Mouse (Mus musculus): ENCODE data around the gene Mbd3. TPM values are rescaled to one million over a fixed set of nuclear protein-coding genes. Genes with fewer than 3 reads are reported as not detected.

Mbd3 gene
- polyA plus RNA-seq, 1 experiment from 2014 or later = 252 TPM

DNA sequence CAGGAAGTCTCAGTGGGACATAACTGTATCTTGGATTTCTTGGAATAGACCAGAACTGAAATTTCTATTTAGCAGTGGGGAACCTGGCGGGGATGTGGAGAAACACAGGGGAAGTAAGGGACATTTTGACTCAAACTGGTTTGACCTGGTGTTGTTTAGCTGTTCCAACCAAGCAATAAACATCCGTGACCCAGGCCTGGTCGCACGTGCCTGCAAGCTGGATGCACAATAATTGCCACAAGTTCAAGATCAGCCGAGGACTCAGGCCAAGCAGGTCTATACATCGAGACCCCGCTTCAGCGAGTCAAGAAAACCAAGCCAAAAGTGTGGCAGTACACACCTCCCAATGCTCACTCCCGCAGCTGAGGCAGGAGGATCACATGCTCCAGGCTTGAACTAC lies 27.4 kb downstream of the Mbd3 start:
- H3K4me3 ChIP-seq (ENCODE audit: low read depth, low read length) = no peak overlapping the region
- DNase-seq (ENCODE audit: low spot score, missing footprints) (no peak), ATAC-seq (ENCODE audit: low FRiP score) (no peak)
- no peak overlapping the region; the same call in 1 of the 2 replicates for H3K9ac ChIP-seq (ENCODE audit: low read length)
- H3K27me3 ChIP-seq (ENCODE audit: control insufficient read depth, insufficient read depth, low read length) = no peaks in the 10 kb centered on the region
- 57% methylated on average over 9 of the region's 9 CpGs for WGBS
- H3K36me3 ChIP-seq (ENCODE audit: control insufficient read depth, insufficient read depth, low read length) = no peaks in the 10 kb centered on the region
- peak overlapping the region; percentile 16; the same call in 1 of the 2 replicates for H3K4me2 ChIP-seq
- peaks cover 6% of the 10 kb centered on the region; the same call in 1 of the 2 replicates for H3K4me1 ChIP-seq (ENCODE audit: control insufficient read depth, insufficient read depth, low read length)
- no peak overlapping the region for H3K27ac ChIP-seq (ENCODE audit: low read depth, low read length)
- no peaks in the 10 kb centered on the region for H3K9me3 ChIP-seq (ENCODE audit: control insufficient read depth, low read length)

GRCm38 (mm10) chr10:80371411-80371966 lies 27.9 kb downstream of the Mbd3 start:
- Histone ChIP-seq H3K36me3 (ENCODE audit: control insufficient read depth, insufficient read depth, low read length) (no peaks in the 10 kb centered on the region), H3K4me3 (ENCODE audit: low read depth, low read length) (no peak overlapping the region), H3K4me2 (peak overlapping the region; percentile 16), H3K4me1 (ENCODE audit: control insufficient read depth, insufficient read depth, low read length) (peaks cover 6% of the 10 kb centered on the region; the same call in 1 of the 2 replicates), H3K9me3 (ENCODE audit: control insufficient read depth, low read length) (no peaks in the 10 kb centered on the region), H3K9ac (ENCODE audit: low read length) (no peak overlapping the region; the same call in 1 of the 2 replicates), H3K27me3 (ENCODE audit: control insufficient read depth, insufficient read depth, low read length) (no peaks in the 10 kb centered on the region), H3K27ac (ENCODE audit: low read depth, low read length) (no peak overlapping the region)
- ATAC-seq (ENCODE audit: low FRiP score) = peak; percentile 75
- peak; percentile 93 for DNase-seq (ENCODE audit: low spot score, missing footprints)
- 4% methylated on average over 12 of the region's 12 CpGs for WGBS

GRCm38 (mm10) chr10:80369995-80370747 lies 29.2 kb downstream of the Mbd3 start:
- Histone ChIP-seq H3K4me1 (ENCODE audit: control insufficient read depth, insufficient read depth, low read length) (peaks cover 6% of the 10 kb centered on the region; the same call in 1 of the 2 replicates), H3K4me2 (no peak overlapping the region), H3K27ac (ENCODE audit: low read depth, low read length) (no peak overlapping the region), H3K27me3 (ENCODE audit: control insufficient read depth, insufficient read depth, low read length) (no peaks in the 10 kb centered on the region), H3K36me3 (ENCODE audit: control insufficient read depth, insufficient read depth, low read length) (no peaks in the 10 kb centered on the region), H3K9ac (ENCODE audit: low read length) (no peak overlapping the region), H3K9me3 (ENCODE audit: control insufficient read depth, low read length) (no peaks in the 10 kb centered on the region), H3K4me3 (ENCODE audit: low read depth, low read length) (no peak overlapping the region)
- 81% methylated on average over 21 of the region's 21 CpGs for WGBS
- DNase-seq (ENCODE audit: low spot score, missing footprints) = no peak
- ATAC-seq (ENCODE audit: low FRiP score) = no peak

DNA sequence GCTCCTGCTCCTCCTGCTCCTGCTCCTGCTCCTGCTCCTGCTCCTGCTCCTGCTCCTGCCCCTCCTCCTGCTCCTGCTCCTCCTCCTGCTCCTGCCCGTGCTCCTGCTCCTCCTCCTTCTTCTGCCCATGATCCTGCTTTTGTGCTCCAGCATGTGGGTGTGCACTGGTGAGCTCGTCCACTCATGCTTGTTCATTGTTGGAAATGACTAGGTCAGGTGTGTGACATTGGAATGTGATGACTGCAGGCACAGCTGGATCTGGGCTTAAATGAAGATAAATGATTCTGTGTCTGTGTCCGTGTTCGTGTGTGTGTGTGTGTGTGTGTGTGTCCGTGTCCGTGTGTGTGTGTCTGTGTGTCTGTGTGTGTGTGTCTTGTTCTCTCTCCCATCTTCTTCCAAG lies 31.0 kb downstream of the Mbd3 start:
- H3K27me3 ChIP-seq (ENCODE audit: control insufficient read depth, insufficient read depth, low read length) = no peaks in the 10 kb centered on the region; the same call in 1 of the 2 replicates
- DNase-seq (ENCODE audit: low spot score, missing footprints) (no peak), ATAC-seq (ENCODE audit: low FRiP score) (no peak)
- no peak overlapping the region for H3K9ac ChIP-seq (ENCODE audit: low read length)
- no peak overlapping the region for H3K4me2 ChIP-seq
- WGBS = 87% methylated on average over 6 of the region's 6 CpGs
- no peaks in the 10 kb centered on the region for H3K36me3 ChIP-seq (ENCODE audit: control insufficient read depth, insufficient read depth, low read length)
- H3K27ac ChIP-seq (ENCODE audit: low read depth, low read length) = no peak overlapping the region
- peaks cover 6% of the 10 kb centered on the region; the same call in 1 of the 2 replicates for H3K4me1 ChIP-seq (ENCODE audit: control insufficient read depth, insufficient read depth, low read length)
- no peak overlapping the region for H3K4me3 ChIP-seq (ENCODE audit: low read depth, low read length)
- no peaks in the 10 kb centered on the region for H3K9me3 ChIP-seq (ENCODE audit: control insufficient read depth, low read length)

DNA sequence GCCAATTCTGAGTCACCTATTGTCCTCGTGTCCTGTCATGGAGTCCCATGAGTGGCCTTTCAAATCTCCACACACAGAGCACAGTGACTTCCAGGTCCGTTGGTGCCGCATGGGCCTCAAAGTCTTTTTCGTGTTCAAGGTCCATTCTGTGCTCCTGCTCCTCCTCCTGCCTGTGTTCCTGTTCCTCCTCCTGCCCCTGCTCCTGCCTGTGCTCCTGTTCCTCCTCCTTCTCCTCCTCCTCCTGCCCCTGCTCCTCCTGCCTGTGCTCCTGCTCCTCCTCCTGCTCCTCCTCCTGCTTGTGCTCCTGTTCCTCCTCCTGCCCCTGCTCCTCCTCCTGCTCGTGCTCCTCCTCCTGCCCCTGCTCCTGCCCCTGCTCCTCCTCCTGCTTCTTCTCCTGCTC lies 31.4 kb downstream of the Mbd3 start:
- H3K9me3 ChIP-seq (ENCODE audit: control insufficient read depth, low read length) = no peaks in the 10 kb centered on the region
- WGBS = 60% methylated on average over 5 of the region's 5 CpGs
- H3K9ac ChIP-seq (ENCODE audit: low read length) = no peak overlapping the region
- no peak overlapping the region for H3K4me2 ChIP-seq
- H3K4me1 ChIP-seq (ENCODE audit: control insufficient read depth, insufficient read depth, low read length) = peaks cover 6% of the 10 kb centered on the region; the same call in 1 of the 2 replicates
- H3K27ac ChIP-seq (ENCODE audit: low read depth, low read length) = no peak overlapping the region
- DNase-seq (ENCODE audit: low spot score, missing footprints) (no peak), ATAC-seq (ENCODE audit: low FRiP score) (no peak)
- H3K4me3 ChIP-seq (ENCODE audit: low read depth, low read length) = no peak overlapping the region
- H3K36me3 ChIP-seq (ENCODE audit: control insufficient read depth, insufficient read depth, low read length) = no peaks in the 10 kb centered on the region
- no peaks in the 10 kb centered on the region; the same call in 1 of the 2 replicates for H3K27me3 ChIP-seq (ENCODE audit: control insufficient read depth, insufficient read depth, low read length)

GRCm38 (mm10) chr10:80365736-80366135 lies 33.6 kb downstream of the Mbd3 start:
- Histone ChIP-seq H3K9me3 (ENCODE audit: control insufficient read depth, low read length) (no peaks in the 10 kb centered on the region), H3K27me3 (ENCODE audit: control insufficient read depth, insufficient read depth, low read length) (no peaks in the 10 kb centered on the region; the same call in 1 of the 2 replicates), H3K36me3 (ENCODE audit: control insufficient read depth, insufficient read depth, low read length) (no peaks in the 10 kb centered on the region), H3K4me3 (ENCODE audit: low read depth, low read length) (no peak overlapping the region), H3K9ac (ENCODE audit: low read length) (no peak overlapping the region), H3K27ac (ENCODE audit: low read depth, low read length) (no peak overlapping the region), H3K4me2 (no peak overlapping the region), H3K4me1 (ENCODE audit: control insufficient read depth, insufficient read depth, low read length) (no peaks in the 10 kb centered on the region)
- ATAC-seq (ENCODE audit: low FRiP score) (no peak), DNase-seq (ENCODE audit: low spot score, missing footprints) (no peak)
- WGBS = 76% methylated on average over 6 of the region's 6 CpGs

DNA sequence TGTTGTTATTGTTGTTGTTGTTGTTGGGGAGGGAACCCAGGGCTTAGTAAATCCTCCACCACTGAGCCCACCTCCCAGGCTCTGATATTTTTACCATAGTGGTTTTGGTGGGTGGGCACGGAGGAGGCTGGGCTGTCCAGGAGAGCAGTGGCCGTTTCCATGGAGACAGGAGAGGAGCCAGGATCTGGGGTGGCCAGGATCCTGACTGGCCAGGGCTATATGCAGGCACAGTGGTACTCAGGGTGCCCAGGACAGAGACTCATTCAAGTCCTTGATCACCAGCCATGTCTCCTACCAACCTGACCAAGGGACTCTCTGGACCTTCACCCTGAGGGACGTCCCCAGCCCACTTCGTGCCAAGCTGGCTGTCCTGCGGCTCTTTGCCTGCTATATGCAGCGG lies 35.6 kb downstream of the Mbd3 start:
- H3K9me3 ChIP-seq (ENCODE audit: control insufficient read depth, low read length) = no peaks in the 10 kb centered on the region
- DNase-seq (ENCODE audit: low spot score, missing footprints) (no peak), ATAC-seq (ENCODE audit: low FRiP score) (no peak)
- no peak overlapping the region for H3K9ac ChIP-seq (ENCODE audit: low read length)
- peaks cover 4% of the 10 kb centered on the region for H3K27me3 ChIP-seq (ENCODE audit: control insufficient read depth, insufficient read depth, low read length)
- no peaks in the 10 kb centered on the region for H3K4me1 ChIP-seq (ENCODE audit: control insufficient read depth, insufficient read depth, low read length)
- no peak overlapping the region for H3K27ac ChIP-seq (ENCODE audit: low read depth, low read length)
- WGBS = 34% methylated on average over 6 of the region's 6 CpGs
- H3K4me3 ChIP-seq (ENCODE audit: low read depth, low read length) = no peak overlapping the region
- no peaks in the 10 kb centered on the region for H3K36me3 ChIP-seq (ENCODE audit: control insufficient read depth, insufficient read depth, low read length)
- no peak overlapping the region for H3K4me2 ChIP-seq

GRCm38 (mm10) chr10:80357994-80358639 lies 41.2 kb downstream of the Mbd3 start:
- no peaks in the 10 kb centered on the region for H3K36me3 ChIP-seq (ENCODE audit: control insufficient read depth, insufficient read depth, low read length)
- peak overlapping the region; percentile 6; the same call in 1 of the 2 replicates for H3K4me2 ChIP-seq
- no peak overlapping the region for H3K9ac ChIP-seq (ENCODE audit: low read length)
- no peak overlapping the region for H3K27ac ChIP-seq (ENCODE audit: low read depth, low read length)
- peak; percentile 58; the same call in 1 of the 2 replicates for ATAC-seq (ENCODE audit: low FRiP score)
- no peaks in the 10 kb centered on the region for H3K9me3 ChIP-seq (ENCODE audit: control insufficient read depth, low read length)
- H3K4me1 ChIP-seq (ENCODE audit: control insufficient read depth, insufficient read depth, low read length) = peaks cover 8% of the 10 kb centered on the region
- WGBS = 8% methylated on average over 31 of the region's 31 CpGs
- DNase-seq (ENCODE audit: low spot score, missing footprints) = no peak
- no peak overlapping the region for H3K4me3 ChIP-seq (ENCODE audit: low read depth, low read length)
- H3K27me3 ChIP-seq (ENCODE audit: control insufficient read depth, insufficient read depth, low read length) = peaks cover 50% of the 10 kb centered on the region

DNA sequence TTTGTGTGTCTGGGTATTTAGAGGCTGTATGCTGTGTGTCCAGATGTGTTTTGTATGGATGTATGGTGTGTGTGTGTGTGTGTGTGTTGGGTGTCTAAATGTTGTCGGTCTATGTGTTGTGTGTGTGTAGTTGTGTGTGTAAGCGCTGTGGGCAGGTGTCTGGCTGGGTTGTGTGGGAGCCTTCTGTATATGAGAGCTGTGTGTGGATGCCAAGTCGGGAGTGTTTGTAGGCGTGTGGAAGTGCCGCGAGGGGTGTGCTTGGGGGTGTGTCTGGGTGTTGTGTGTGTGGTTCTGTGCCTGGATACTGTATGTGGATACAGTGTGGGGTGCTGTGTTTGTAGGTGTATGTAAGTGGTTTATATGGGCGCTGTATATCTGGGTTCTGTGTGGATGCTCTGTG lies 42.0 kb downstream of the Mbd3 start:
- 39% methylated on average over 7 of the region's 7 CpGs for WGBS
- H3K4me2 ChIP-seq = no peak overlapping the region
- H3K27ac ChIP-seq (ENCODE audit: low read depth, low read length) = no peak overlapping the region
- peaks cover 8% of the 10 kb centered on the region for H3K4me1 ChIP-seq (ENCODE audit: control insufficient read depth, insufficient read depth, low read length)
- H3K4me3 ChIP-seq (ENCODE audit: low read depth, low read length) = no peak overlapping the region
- H3K36me3 ChIP-seq (ENCODE audit: control insufficient read depth, insufficient read depth, low read length) = no peaks in the 10 kb centered on the region
- no peak for DNase-seq (ENCODE audit: low spot score, missing footprints)
- H3K9me3 ChIP-seq (ENCODE audit: control insufficient read depth, low read length) = no peaks in the 10 kb centered on the region
- peaks cover 55% of the 10 kb centered on the region for H3K27me3 ChIP-seq (ENCODE audit: control insufficient read depth, insufficient read depth, low read length)
- ATAC-seq (ENCODE audit: low FRiP score) = no peak
- no peak overlapping the region for H3K9ac ChIP-seq (ENCODE audit: low read length)

All from midbrain, embryonic 11.5 days (tissue).